Mouse (Mus musculus) E14TG2a.4 (cell line): ENCODE data around the gene Cog8.

Source experiments
- H3K27me3 ChIP-seq: 2 replicates; pipeline ENCODE4 v1.6.1; 2014; ENCODE audit warnings: low read length, control low read depth; ENCODE audit not compliant: insufficient read depth
- H3K36me3 ChIP-seq: 2 replicates; pipeline ENCODE4 v1.6.1; 2014; ENCODE audit warnings: low read length, control low read depth; ENCODE audit not compliant: insufficient read depth
- H3K4me1 ChIP-seq: replicated peaks from 2 replicates; pipeline ENCODE4 v1.6.1; 2014; ENCODE audit warnings: low read depth, low read length, control low read depth
- H3K4me3 ChIP-seq: replicated peaks from 2 replicates; pipeline ENCODE4 v1.5.1; 2014; ENCODE audit warnings: mild to moderate bottlenecking, low read length
- H3K9me3 ChIP-seq: 2 replicates; pipeline ENCODE4 v1.6.1; 2014; ENCODE audit warnings: low read length, control low read depth
- CTCF ChIP-seq: conservative IDR thresholded peaks from 2 replicates; pipeline ENCODE4 v1.5.1; 2014; ENCODE audit warnings: low read length
- NANOG ChIP-seq: IDR thresholded peaks from 2 replicates; pipeline ENCODE4 v1.6.1; 2014; ENCODE audit warnings: borderline replicate concordance, low read length, mixed read lengths
- POU5F1 ChIP-seq: IDR thresholded peaks from 2 replicates; pipeline ENCODE4 v1.6.1; 2014; ENCODE audit warnings: low read length, borderline replicate concordance

Gene Cog8

GRCm38 (mm10) chr8:107056076-107056972 is at the start of gene Cog8, which contains the start of gene Nip7:
Gene Cog8, minus strand, starts transcription at chr8:107056689.
Gene Nip7, plus strand, starts transcription at chr8:107056877.
- Histone ChIP-seq H3K36me3 (peaks cover 77% of the 10 kb centered on the region), H3K4me3 (peak within 1 kb of the TSS; percentile 100), H3K4me1 (peaks cover 65% of the 10 kb centered on the region), H3K27me3 (no peaks in the 10 kb centered on the region), H3K9me3 (no peaks in the 10 kb centered on the region)
- TF ChIP-seq POU5F1 (no peak), CTCF (no peak), NANOG (no peak)

DNA sequence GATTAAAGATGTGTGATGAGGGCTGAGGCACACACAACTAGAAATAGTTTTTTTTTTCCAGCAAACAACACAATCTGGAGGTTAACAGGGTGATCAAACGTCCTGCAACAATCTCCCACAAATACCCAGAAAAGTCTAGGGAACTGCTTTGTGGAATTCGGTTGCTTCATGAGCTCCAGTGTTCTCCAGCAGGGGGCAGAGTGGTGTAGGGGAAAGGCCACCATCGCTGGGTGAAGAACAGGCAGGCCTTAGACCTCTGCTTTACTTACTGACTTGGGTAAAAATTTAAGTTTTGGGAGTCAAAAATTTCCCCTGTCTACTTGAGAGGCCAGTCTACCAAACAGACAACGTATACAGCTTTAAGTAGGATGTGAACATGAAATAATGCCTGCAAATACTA is 48.1 kb upstream of the Cog8 start:
- Histone ChIP-seq H3K36me3 (no peaks in the 10 kb centered on the region), H3K4me1 (peaks cover 25% of the 10 kb centered on the region), H3K9me3 (no peaks in the 10 kb centered on the region), H3K27me3 (no peaks in the 10 kb centered on the region), H3K4me3 (no peak overlapping the region)
- TF ChIP-seq CTCF (peak; percentile 76), POU5F1 (no peak), NANOG (no peak)

DNA sequence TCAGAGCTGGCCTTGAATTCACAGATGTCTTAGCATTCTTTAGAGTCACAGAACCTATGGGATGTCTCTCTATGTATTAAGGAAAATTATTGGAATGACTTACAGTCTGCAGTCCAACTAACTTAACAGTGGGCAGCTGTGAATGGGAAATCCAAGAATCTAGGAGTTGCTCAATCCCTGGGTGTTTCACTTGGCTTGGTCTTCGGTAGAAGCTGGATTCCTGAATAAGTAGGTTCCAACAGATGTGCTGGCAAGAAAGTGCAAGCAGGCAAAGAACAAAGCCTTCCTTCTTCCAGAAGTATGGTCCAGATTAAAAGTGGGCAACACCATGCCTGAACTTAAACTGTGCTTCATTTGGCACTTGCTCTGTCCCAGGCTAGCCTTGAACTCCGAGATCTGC is 44.1 kb upstream of the Cog8 start:
- Histone ChIP-seq H3K9me3 (no peaks in the 10 kb centered on the region), H3K4me1 (peaks cover 3% of the 10 kb centered on the region)
- no peak for TF ChIP-seq POU5F1
- no peak for TF ChIP-seq CTCF
- no peak for TF ChIP-seq NANOG

GRCm38 (mm10) chr8:107096366-107097036 is 40.0 kb upstream of the Cog8 start, which contains the start of gene Terf2:
Gene Terf2, minus strand, starts transcription at chr8:107096547.
- Histone ChIP-seq H3K27me3 (no peaks in the 10 kb centered on the region), H3K36me3 (peaks cover 33% of the 10 kb centered on the region), H3K9me3 (no peaks in the 10 kb centered on the region), H3K4me3 (peak within 1 kb of the TSS; percentile 95), H3K4me1 (peaks cover 35% of the 10 kb centered on the region)
- TF ChIP-seq NANOG, result no peak
- TF ChIP-seq CTCF, result no peak
- TF ChIP-seq POU5F1, result no peak

More for the DNA sequence above, 44.1 kb upstream of the Cog8 start:
- no peaks in the 10 kb centered on the region for H3K27me3 ChIP-seq
- no peak overlapping the region for H3K4me3 ChIP-seq
- H3K36me3 ChIP-seq, result no peaks in the 10 kb centered on the region

DNA sequence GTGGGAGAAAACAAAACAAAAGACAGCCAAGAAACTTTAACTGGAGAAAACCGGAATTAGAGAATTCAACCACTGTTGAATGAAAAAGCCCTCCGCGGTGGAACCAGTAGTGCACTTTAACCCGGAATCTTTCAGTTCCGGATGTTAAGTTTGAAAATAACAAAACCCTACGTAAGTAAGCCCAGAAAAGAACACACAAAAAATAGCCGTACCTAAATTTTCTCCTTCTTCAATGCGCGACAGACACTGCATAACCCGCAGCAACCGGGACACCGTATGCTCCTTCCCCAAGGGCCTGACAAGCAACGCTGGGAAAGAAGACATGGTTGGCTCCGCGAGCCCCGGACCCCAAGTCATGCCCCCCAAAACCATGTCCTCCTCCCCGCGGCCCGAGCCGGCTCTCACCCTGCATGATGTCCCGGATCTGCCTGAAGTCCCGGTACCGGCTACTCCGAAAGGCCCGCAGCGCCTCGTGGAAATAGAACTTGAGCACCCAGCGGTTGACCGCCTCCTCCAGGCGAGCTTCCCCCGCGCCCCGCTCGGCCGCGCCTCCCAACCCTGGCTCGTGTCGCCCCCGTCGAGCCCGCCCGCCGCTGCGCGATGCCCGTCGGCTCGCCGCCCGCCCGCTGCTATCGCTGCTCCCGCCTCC is 39.4 kb upstream of the Cog8 start:
- H3K36me3 ChIP-seq, result peaks cover 39% of the 10 kb centered on the region
- TF ChIP-seq POU5F1 (no peak), CTCF (no peak), NANOG (no peak)

GRCm38 (mm10) chr8:107090531-107090930 is 34.0 kb upstream of the Cog8 start:
- Histone ChIP-seq H3K36me3 (peaks cover 84% of the 10 kb centered on the region), H3K4me1 (peaks cover 59% of the 10 kb centered on the region)
- TF ChIP-seq CTCF, result no peak
- TF ChIP-seq POU5F1, result no peak
- TF ChIP-seq NANOG, result no peak

More for the DNA sequence above, 39.4 kb upstream of the Cog8 start:
- H3K4me1 ChIP-seq, result peaks cover 38% of the 10 kb centered on the region
- no peaks in the 10 kb centered on the region for H3K27me3 ChIP-seq
- no peaks in the 10 kb centered on the region for H3K9me3 ChIP-seq
- H3K4me3 ChIP-seq, result peak overlapping the region; percentile 95

DNA sequence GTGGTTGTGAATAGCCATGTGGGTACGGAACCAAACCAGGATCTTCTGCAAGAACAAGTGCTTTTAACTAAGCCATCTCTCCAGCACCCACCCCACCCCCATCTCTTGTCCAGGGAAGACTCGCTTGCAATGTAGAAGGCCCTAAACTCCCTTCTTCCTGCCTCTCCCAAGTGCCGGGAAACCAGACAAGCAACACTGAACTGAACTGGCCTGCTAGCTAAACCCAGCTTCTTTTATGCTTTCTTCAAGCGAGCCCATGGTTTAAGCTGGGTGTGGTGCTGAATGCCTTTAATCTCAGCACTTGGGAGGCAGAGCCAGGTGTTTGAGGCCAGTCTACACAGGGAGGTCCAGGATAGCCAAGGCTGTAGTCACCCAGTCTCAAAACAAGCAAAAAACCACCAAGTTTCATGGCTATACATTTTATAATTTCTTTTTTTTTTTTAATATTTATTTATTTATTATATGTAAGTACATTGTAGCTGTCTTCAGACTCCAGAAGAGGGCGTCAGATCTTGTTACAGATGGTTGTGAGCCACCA is 32.1 kb upstream of the Cog8 start:
- Histone ChIP-seq H3K4me1 (peaks cover 42% of the 10 kb centered on the region), H3K4me3 (no peak overlapping the region), H3K27me3 (no peaks in the 10 kb centered on the region), H3K9me3 (no peaks in the 10 kb centered on the region), H3K36me3 (peaks cover 82% of the 10 kb centered on the region)
- TF ChIP-seq CTCF (no peak), NANOG (no peak), POU5F1 (no peak)

More at GRCm38 (mm10) chr8:107090531-107090930, 34.0 kb upstream of the Cog8 start:
- H3K27me3 ChIP-seq, result no peaks in the 10 kb centered on the region
- no peak overlapping the region for H3K4me3 ChIP-seq
- no peaks in the 10 kb centered on the region for H3K9me3 ChIP-seq
